ENCODE assay signal across 9 mouse cellular contexts in the genomic region with DNA sequence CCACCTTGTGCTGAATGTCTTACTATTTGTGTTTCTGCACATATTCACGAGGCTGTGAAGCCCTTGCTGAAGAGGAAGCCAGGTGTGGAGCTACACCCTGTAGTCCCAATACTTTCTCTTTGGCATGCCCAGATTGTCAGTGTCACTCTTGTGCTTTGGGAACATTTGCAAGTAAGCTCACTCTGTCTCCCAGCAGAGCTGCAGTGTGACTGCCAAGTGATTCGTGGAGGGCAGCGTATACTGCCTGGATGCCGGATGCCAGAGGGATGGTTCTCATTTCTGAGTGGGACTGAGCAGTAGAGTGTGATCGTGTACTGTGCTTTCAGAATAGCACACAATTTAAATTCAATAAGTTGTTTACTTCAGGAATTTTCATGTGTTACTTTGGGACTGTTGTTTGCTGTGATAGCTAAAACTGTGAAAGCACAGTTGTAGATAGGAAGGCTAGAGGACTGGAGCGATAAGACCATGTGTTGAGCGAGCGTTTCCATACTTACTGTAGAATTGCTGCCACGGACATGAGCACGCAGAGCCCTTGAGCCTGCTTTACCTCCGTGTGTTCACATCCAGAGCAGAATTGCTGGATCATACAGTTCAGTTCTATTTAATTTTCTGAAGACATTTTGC.
DNase-seq lines count a peak whose midpoint lies in the region; ATAC-seq and TF ChIP-seq lines count a peak whose summit lies in the region.
"Had no signal": no experiment of that assay in that cellular context is flagged by ENCODE, and none has a peak within 500 bp of the region (broad histone marks: within the 10 kb centered on the region; RNA-seq: fewer than 3 reads in every experiment).

No protein-coding gene starts in this region.

- peak overlapping the region; percentile 34; the same call in 1 of the 2 replicates for H3K27ac ChIP-seq in embryonic facial prominence, embryonic 15.5 days (replicated peaks)
- peak overlapping the region; percentile 54 for H3K27ac ChIP-seq in hindbrain, embryonic 10.5 days
- peak overlapping the region; percentile 97 for H3K27ac ChIP-seq in liver, embryonic 14.5 days
- H3K27ac ChIP-seq in stomach, postnatal 0 days (replicated peaks) = peak overlapping the region; percentile 61
- H3K27ac ChIP-seq: macrophage had no signal

- no peak for TF ChIP-seq CTCF in liver, embryonic 14.5 days (IDR thresholded peaks at IDR 0.05; ENCODE audit: low read depth)
- no peak for TF ChIP-seq CTCF in stomach, postnatal 0 days (IDR thresholded peaks at IDR 0.05; ENCODE audit: low read depth)

- H3K9ac ChIP-seq in embryonic facial prominence, embryonic 15.5 days = no peak overlapping the region
- peak overlapping the region; percentile 63 for H3K9ac ChIP-seq in liver, embryonic 14.5 days (replicated peaks)
- peak overlapping the region; percentile 13; the same call in 1 of the 2 replicates for H3K9ac ChIP-seq in stomach, postnatal 0 days (ENCODE audit: low read length)

- TF ChIP-seq EP300 in liver, embryonic 14.5 days (IDR thresholded peaks at IDR 0.05; ENCODE audit: low read depth) = peak; percentile 70
- no peak for TF ChIP-seq EP300 in stomach, postnatal 0 days (optimal IDR thresholded peaks at IDR 0.05)

- no peaks in the 10 kb centered on the region for H3K9me3 ChIP-seq in embryonic facial prominence, embryonic 15.5 days (replicated peaks)
- H3K9me3 ChIP-seq in hindbrain, embryonic 10.5 days = no peaks in the 10 kb centered on the region
- no peaks in the 10 kb centered on the region for H3K9me3 ChIP-seq in liver, embryonic 14.5 days (ENCODE audit: control insufficient read depth, low read length)
- H3K9me3 ChIP-seq in stomach, postnatal 0 days (ENCODE audit: control insufficient read depth, low read length) = no peaks in the 10 kb centered on the region

- H3K4me1 ChIP-seq in embryonic facial prominence, embryonic 15.5 days = peaks cover 34% of the 10 kb centered on the region
- H3K4me1 ChIP-seq in hindbrain, embryonic 10.5 days (replicated peaks) = peaks cover 39% of the 10 kb centered on the region
- H3K4me1 ChIP-seq in liver, embryonic 14.5 days (replicated peaks; ENCODE audit: control insufficient read depth in 2 of 2, insufficient read depth in 2 of 2, low read length in 1 of 2) = peaks cover 34 to 38% of the 10 kb centered on the region in 2 experiments
- H3K4me1 ChIP-seq in stomach, postnatal 0 days (replicated peaks; ENCODE audit: control insufficient read depth, insufficient read depth) = peaks cover 2% of the 10 kb centered on the region

- DNase-seq in left cerebral cortex, postnatal 25 days (ENCODE audit: low spot score in 2 of 2) = peak; percentile 35 to 67
- no peak for DNase-seq in left cerebral cortex, postnatal 4 days
- DNase-seq in hindbrain, embryonic 10.5 days (ENCODE audit: low spot score) = no peak
- no peak for DNase-seq in liver, embryonic 14.5 days (ENCODE audit: low read depth in 3 of 3, low spot score in 3 of 3)
- DNase-seq in stomach, postnatal 0 days (ENCODE audit: low spot score) = no peak
- no peak for DNase-seq in adrenal gland, postnatal 10 days

- 40% methylated on average over 11 of the region's 11 CpGs for WGBS in embryonic facial prominence, embryonic 15.5 days
- 61% methylated on average over 11 of the region's 11 CpGs for WGBS in hindbrain, embryonic 10.5 days
- 30% methylated on average over 11 of the region's 11 CpGs for WGBS in liver, embryonic 14.5 days (ENCODE audit: insufficient replicate concordance)
- 44% methylated on average over 11 of the region's 11 CpGs for WGBS in stomach, postnatal 0 days

- H3K4me2 ChIP-seq in embryonic facial prominence, embryonic 15.5 days (replicated peaks) = peak overlapping the region; percentile 19
- H3K4me2 ChIP-seq in liver, embryonic 14.5 days (ENCODE audit: low read depth) = peak overlapping the region; percentile 87
- H3K4me2 ChIP-seq in stomach, postnatal 0 days (replicated peaks; ENCODE audit: low read depth) = no peak overlapping the region

- ATAC-seq in embryonic facial prominence, embryonic 15.5 days (ENCODE audit: insufficient number of reproducible peaks, low FRiP score, low TSS enrichment, low read depth) = no peak
- ATAC-seq in liver, embryonic 14.5 days (ENCODE audit: insufficient read depth) = no peak
- ATAC-seq in stomach, postnatal 0 days (ENCODE audit: low FRiP score, low TSS enrichment) = no peak
- no peak for ATAC-seq in megakaryocyte progenitor cell, adult 5-6 weeks (replicated peaks; ENCODE audit: poor library complexity)

- H3K27me3 ChIP-seq in embryonic facial prominence, embryonic 15.5 days = no peaks in the 10 kb centered on the region
- no peaks in the 10 kb centered on the region for H3K27me3 ChIP-seq in hindbrain, embryonic 10.5 days (ENCODE audit: insufficient read depth, poor library complexity, severe bottlenecking)
- H3K27me3 ChIP-seq in liver, embryonic 14.5 days (ENCODE audit: control insufficient read depth, insufficient read depth, low read length) = no peaks in the 10 kb centered on the region
- no peaks in the 10 kb centered on the region for H3K27me3 ChIP-seq in stomach, postnatal 0 days (ENCODE audit: control insufficient read depth, insufficient read depth, low read length)

- no peak overlapping the region for H3K4me3 ChIP-seq in embryonic facial prominence, embryonic 15.5 days (replicated peaks)
- H3K4me3 ChIP-seq in hindbrain, embryonic 10.5 days = peak overlapping the region; percentile 52; the same call in 1 of the 2 replicates
- H3K4me3 ChIP-seq in liver, embryonic 14.5 days (ENCODE audit: insufficient read depth in 1 of 2, low read depth in 2 of 2, low read length in 2 of 2) = peak overlapping the region; percentile 22 to 30
- no peak overlapping the region for H3K4me3 ChIP-seq in stomach, postnatal 0 days (ENCODE audit: low read depth, low read length)

- intact Hi-C loops in left cerebral cortex, postnatal 25 days (cut with DNase I) = loop anchor here (5.0 kb wide), 1 partner anchor 120 kb away; no protein-coding TSS in a partner anchor
- intact Hi-C loops in left cerebral cortex, postnatal 4 days (cut with DNase I) = loop anchor here (5.0 kb wide), 1 partner anchor 70 kb away; a partner anchor contains a TSS

- H3K36me3 ChIP-seq in embryonic facial prominence, embryonic 15.5 days = peaks cover 9% of the 10 kb centered on the region; the same call in 1 of the 2 replicates
- peaks cover 19% of the 10 kb centered on the region for H3K36me3 ChIP-seq in hindbrain, embryonic 10.5 days
- no peaks in the 10 kb centered on the region for H3K36me3 ChIP-seq in liver, embryonic 14.5 days (replicated peaks; ENCODE audit: control insufficient read depth, insufficient read depth, low read depth)
- no peaks in the 10 kb centered on the region; the same call in 1 of the 2 replicates for H3K36me3 ChIP-seq in stomach, postnatal 0 days (ENCODE audit: control insufficient read depth, insufficient read depth, low read length)

Comparison
In these comparisons a context has a peak if more than half of its experiments do, and no peak if none do; other contexts are left out.
1. DNase-seq: peak in left cerebral cortex, postnatal 25 days (2 of 2); none in left cerebral cortex, postnatal 4 days (single experiment), hindbrain, embryonic 10.5 days (single experiment), liver, embryonic 14.5 days (0 of 3), stomach, postnatal 0 days (single experiment) and adrenal gland, postnatal 10 days (single experiment).
2. H3K27ac ChIP-seq: peak in every context shown above with its lines; median percentile 97 in liver, embryonic 14.5 days; 61 in stomach, postnatal 0 days; 54 in hindbrain, embryonic 10.5 days; 34 in embryonic facial prominence, embryonic 15.5 days.
3. H3K4me3 ChIP-seq: peak in hindbrain, embryonic 10.5 days (single experiment) and liver, embryonic 14.5 days (2 of 2); none in embryonic facial prominence, embryonic 15.5 days (single experiment) and stomach, postnatal 0 days (single experiment).